Mouse (Mus musculus) layer of hippocampus, adult 2 months (tissue): ENCODE results near the gene Ascl1. TPM values are rescaled to one million over a fixed set of nuclear protein-coding genes. Genes with fewer than 3 reads are reported as not detected.

ENCODE experiments used
- DNase-seq, 2 experiments: peaks; one replicate each; pipeline ENCODE4 v3.0.0; 2022; ENCODE audit warnings: low spot score in 2 of 2
- H3K27ac ChIP-seq: fragments of 200-600 bp; 2 replicates; pipeline ENCODE4 v1.8.1; 2022
- H3K4me3 ChIP-seq: fragments of 200-600 bp; 2 replicates; pipeline ENCODE4 v1.8.1; 2022; ENCODE audit warnings: mild to moderate bottlenecking
- CTCF ChIP-seq: fragments of 200-600 bp; conservative IDR thresholded peaks from 2 replicates; pipeline ENCODE4 v1.8.1; 2022; ENCODE audit warnings: antibody characterized with exemption, mild to moderate bottlenecking, moderate library complexity
- total RNA-seq, 2 experiments: library from RNA; stranded (reverse); gene quantifications; 2 replicates each; pipeline ENCODE4 v1.2.3; 2021

Gene Ascl1
- total RNA-seq, 2 experiments from 2014 or later = 6.0 to 6.9 TPM

- no peak overlapping the region for H3K27ac ChIP-seq
Measured at GRCm38 (mm10) chr10:87494176-87494575, 716 bp upstream of the Ascl1 start.

DNA sequence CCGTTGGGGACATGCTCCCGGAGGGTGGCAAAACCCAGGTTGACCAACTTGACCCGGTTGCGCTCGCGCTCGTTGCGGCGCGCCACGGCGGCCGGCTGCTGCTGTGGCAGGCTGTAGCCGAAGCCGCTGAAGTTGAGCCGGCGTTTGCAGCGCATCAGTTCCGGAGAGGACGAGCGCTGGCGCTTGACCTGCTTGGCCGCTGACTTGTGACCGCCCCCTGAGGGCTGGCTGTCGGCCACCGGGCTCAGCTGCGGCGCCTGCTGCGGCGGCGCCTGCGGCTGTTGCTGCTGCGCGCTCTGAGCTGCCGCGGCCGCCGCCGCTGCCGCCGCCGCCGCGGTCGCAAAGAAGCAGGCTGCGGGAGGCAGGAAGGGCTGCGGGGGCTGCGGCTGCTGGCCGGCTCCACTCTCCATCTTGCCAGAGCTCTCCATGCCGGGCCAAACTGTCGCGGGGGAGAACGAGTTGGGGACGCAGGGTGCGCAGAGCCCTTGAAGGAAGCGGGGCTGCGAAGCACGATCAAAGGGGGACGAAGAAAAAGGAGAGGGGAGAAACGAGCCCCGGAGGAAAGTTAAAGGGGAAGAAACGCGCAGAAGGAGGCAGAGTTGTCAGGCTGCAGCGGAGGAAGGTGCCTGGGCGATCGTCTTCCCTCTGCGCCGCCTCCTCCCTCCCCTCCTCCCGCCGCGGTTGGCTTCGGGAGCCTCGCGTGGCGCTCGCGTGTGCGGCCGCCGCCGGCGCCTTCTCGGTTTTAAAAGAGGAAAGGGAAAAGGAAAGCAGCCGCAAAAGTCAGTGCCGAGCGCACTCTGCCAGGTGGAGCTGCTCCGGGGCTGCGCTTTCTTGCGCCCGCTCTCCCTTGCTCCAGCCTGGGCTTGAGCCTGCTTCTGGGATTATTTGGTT lies 554 bp downstream of the Ascl1 start:
- Histone ChIP-seq H3K27ac (peak overlapping the region; percentile 91), H3K4me3 (peak overlapping the region; percentile 73)
- TF ChIP-seq CTCF = no peak
- peak; percentile 54 to 61 for DNase-seq

More at GRCm38 (mm10) chr10:87494176-87494575, 716 bp upstream of the Ascl1 start:
- TF ChIP-seq CTCF = no peak
- DNase-seq = no peak
- peak overlapping the region; percentile 73; the same call in 1 of the 2 replicates for H3K4me3 ChIP-seq

- TF ChIP-seq CTCF = no peak
- peak overlapping the region; percentile 91 for H3K27ac ChIP-seq
- DNase-seq = no peak
- H3K4me3 ChIP-seq = peak overlapping the region; percentile 73
Measured at GRCm38 (mm10) chr10:87492332-87492660, 1.2 kb downstream of the Ascl1 start.

DNA sequence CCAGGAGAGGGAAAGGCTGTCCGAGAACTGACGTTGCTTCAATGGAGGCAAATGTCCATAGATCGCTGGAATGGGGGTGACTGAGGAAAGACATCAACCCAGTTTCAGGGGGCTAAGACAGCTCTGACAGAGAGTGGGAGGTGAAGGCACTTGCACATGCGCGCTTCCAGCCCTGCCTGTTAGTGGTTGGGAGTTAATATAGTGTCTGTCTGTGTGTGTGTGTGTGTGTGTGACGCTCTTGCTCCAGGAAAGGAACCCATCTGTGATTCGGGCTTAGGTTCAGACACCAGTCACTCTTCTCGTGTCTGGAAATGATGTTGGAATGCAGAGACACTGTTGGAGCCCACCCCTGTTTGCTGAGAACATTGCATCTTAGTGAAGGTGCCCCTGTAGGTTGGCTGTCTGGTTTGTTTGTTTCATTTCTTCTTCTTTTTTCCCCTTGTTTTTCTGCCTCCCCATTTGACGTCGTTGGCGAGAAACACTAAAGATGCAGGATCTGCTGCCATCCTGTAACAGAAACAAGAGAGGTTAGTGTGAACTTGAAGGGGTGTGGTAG lies 1.9 kb downstream of the Ascl1 start:
- TF ChIP-seq CTCF = no peak
- no peak for DNase-seq
- Histone ChIP-seq H3K27ac (peak overlapping the region; percentile 91), H3K4me3 (peak overlapping the region; percentile 73)

DNA sequence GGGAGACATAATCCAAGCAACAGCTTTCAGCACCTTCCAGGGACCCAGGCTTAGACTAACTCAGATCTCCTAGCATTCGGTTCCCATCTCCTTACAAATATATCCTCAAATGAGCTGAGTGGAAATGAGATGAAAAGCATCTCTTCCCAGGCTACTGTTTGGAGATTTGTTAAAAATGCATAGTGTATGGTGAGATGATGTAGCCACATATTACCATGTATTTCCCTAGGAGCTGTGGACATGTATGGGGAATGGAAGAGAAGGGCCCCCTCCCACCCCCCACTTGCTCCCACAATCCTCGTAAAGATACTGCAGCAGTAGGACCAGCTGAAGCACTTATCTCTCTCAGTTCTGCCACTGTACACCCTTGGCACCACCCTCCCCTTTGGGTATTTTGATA lies 3.1 kb downstream of the Ascl1 start:
- DNase-seq = no peak
- TF ChIP-seq CTCF = no peak
- H3K27ac ChIP-seq = no peak overlapping the region
- no peak overlapping the region for H3K4me3 ChIP-seq

DNA sequence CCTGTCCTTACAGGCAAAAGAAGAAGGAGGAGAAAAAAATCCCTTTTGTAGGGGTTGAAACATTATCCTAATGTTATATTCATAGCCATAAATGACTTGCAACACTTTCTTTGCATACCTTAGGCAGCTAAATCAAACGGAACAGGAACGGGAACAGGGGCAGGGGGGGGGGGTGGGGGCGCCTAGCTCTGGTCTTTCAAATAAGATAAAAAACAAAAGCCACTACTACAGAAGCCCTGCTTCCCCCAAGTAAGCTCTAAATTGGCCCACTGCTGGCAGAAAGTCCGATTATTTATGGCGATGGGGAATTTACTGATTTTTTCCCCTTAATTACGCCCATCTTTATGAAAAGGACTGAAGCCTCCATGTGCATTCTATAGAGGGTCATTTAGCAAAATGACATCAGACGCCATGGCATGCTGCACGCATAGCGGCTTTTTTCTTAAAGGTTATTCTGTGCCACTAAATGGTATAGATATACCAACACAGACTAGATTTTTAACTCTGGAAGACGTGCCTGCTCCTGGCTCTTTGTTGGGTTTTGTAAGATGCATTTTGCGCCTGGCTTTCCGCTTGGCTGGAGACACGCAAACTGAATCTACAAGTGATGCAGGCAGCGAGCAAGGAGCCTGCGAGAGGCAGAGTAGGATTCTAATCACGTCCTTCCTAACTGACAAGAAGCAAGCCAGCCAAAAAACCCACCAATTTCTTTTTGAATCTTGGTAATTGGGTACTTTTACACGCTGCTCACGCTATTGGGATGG lies 4.0 kb downstream of the Ascl1 start:
- TF ChIP-seq CTCF = no peak
- peak overlapping the region; percentile 77 for H3K27ac ChIP-seq
- DNase-seq = peak; percentile 23 to 75
- H3K4me3 ChIP-seq = peak overlapping the region; percentile 12; the same call in 1 of the 2 replicates

DNA sequence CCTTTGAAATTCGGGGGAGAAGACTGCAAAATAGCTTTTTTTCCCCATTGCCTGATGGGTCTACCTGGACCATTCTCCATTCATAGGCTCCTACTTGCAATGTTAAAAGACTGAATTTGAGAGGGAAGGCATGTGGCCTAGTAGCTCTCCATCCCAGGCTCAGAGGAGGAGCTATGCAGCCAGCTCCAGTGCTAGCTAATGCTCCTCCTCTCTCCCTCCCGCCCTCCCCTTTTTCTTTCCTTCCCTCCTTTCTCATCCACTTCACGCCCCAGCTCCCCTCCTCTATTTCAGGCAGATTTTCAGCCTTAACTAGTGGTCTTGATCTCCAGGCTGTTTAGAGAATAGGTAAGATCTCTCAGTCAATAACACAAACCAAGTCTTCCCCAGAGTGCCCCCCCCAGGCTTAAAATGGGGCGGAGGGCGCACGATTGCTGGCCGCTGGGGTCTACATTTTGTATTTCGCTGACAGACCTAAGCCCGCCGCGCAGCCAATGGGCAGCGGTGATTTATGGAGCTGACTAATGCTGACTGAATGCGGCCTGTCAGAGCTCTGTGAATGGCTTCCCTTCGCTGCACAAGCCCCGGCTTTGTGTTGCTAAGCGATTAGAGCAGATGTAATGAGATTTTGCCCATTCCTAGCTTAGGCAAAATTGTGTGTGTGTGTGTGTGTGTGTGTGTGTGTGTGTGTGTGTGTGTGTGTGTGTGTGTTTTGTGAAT lies 4.9 kb downstream of the Ascl1 start:
- Histone ChIP-seq H3K4me3 (peak overlapping the region; percentile 41), H3K27ac (peak overlapping the region; percentile 85)
- peak in 1 of 2 experiments; percentile 41 for DNase-seq
- TF ChIP-seq CTCF = no peak

GRCm38 (mm10) chr10:87485721-87486620 lies 7.5 kb downstream of the Ascl1 start:
- TF ChIP-seq CTCF = no peak
- Histone ChIP-seq H3K4me3 (peak overlapping the region; percentile 55), H3K27ac (peak overlapping the region; percentile 78)
- peak; percentile 47 to 57 for DNase-seq

DNA sequence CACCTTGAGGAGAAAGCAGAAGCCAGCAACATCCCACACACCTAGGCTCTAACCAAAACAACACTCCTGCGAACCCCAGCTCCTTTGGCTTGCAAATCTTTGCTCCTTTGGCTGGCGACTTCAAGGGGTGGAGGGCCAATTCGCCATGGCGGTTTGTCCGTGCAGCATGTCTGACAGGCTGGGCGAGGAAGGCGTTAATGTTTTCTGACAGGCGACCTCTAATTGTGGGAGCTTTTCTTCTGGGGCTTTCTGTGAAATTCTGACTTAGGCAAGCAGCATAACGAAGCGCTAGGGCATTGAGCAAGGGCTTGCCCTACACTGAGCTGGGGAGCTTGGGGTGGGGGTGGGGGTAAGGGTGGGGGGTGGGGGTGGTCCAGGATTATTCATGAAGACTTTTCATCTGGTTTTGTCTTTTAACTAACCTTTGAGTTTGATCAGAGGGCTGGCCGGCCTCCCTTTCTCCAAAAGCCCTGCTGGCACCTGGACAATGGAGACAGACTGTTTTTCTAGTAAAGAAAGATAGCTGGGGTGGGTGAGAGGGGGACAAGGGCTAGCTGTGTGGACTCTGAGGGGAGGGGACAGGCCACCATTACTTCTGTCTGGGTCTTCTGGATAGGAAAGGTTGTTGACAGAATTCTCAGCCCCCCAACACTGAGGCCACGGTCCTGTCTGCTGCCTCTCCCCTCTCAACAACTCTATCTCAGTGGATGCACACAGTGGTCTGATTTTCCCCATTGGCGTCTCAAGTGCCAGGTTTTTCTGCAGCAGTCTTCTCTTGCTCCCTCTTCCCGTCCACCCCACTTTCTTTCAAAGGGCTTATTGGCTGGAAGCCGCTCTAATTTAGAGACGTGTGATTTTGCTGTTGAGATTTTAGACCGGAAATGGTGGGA lies 8.4 kb downstream of the Ascl1 start:
- no peak for TF ChIP-seq CTCF
- Histone ChIP-seq H3K27ac (peak overlapping the region; percentile 78), H3K4me3 (peak overlapping the region; percentile 55)
- DNase-seq = no peak

GRCm38 (mm10) chr10:87477895-87478294 lies 15.6 kb downstream of the Ascl1 start:
- Histone ChIP-seq H3K4me3 (no peak overlapping the region), H3K27ac (no peak overlapping the region)
- no peak for DNase-seq
- no peak for TF ChIP-seq CTCF

- Histone ChIP-seq H3K4me3 (no peak overlapping the region), H3K27ac (no peak overlapping the region)
- no peak for TF ChIP-seq CTCF
- no peak for DNase-seq
Measured at GRCm38 (mm10) chr10:87474971-87475370, 18.5 kb downstream of the Ascl1 start.
